Mouse (Mus musculus) left cerebral cortex, adult 9 months (tissue): ENCODE results near the gene Olfr365.

Source experiments
- DNase-seq, 2 experiments: peaks; one replicate each; pipeline ENCODE4 v3.0.0; 2022; ENCODE audit warnings: low spot score in 2 of 2

Gene Olfr365

DNA sequence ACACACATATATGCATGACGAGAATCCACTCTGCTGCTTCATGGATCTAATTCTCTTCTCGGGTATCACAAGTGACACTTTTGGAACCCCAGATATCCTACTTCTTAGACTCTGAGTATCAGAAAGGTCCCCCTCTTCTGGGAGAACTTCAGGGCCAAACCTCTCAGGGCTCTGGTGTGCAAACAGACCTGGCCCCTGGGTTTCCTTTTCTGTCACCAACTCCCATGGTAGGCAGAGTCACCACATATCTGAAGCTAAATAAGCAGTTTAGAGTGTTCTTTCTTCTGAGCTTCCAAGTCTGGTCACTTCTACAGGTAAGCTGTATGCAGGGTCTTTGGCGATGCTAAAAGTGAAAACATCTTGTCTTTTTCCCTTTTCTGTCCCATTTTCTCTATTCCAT lies at the start of gene Olfr365:
Gene Olfr365 (plus strand): TSS at position 301 of the 400 bp plus-strand sequence.
- DNase-seq: no peak

GRCm38 (mm10) chr2:37139022-37139421 lies 49.0 kb upstream of the Olfr365 start, which contains the start of gene Olfr364-ps1:
Olfr364-ps1 (plus strand) TSS chr2:37139322.
- no peak for DNase-seq

GRCm38 (mm10) chr2:37211274-37211673 lies 23.3 kb downstream of the Olfr365 start, which contains the start of gene Olfr366:
Olfr366 (plus strand) TSS chr2:37211574.
- DNase-seq: no peak
